Mouse (Mus musculus): ENCODE measurements around the gene Trim26.
"Not testable (repeated sequence)": the region's sequence is repeated elsewhere in the genome, so short reads cannot be mapped to it uniquely, and the experiment has no call there.

Gene Trim26

GRCm38 (mm10) chr17:36836874-36837647, at the start of gene Trim26:
Gene Trim26 (plus strand): TSS chr17:36837134.
- DNase-seq (ENCODE audit: low read depth), result peak; percentile 99

- no peak for DNase-seq (ENCODE audit: low read depth)
These were observed 48.6 kb upstream of the Trim26 start for GRCm38 (mm10) chr17:36788351-36788750.

DNA sequence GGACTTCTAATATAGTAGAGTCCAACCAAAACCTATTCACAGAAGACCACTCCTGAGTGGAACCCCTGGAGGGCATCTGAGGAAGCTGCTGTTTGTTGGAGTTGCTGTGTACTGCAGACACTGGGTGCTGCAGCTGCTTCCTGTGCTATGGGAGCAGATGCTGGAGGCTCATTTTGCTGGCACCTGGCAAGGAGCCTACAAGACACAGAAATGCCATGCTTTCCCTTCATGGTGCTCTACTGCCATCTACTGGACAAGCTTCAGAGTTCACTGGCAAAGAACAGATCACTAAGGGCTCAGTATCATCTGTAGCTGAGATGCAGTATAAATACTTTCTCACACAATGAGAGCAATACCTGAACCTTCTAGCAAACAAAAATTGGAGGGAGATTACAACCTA, 48.1 kb upstream of the Trim26 start:
- DNase-seq (ENCODE audit: low read depth), result peak; percentile 81

DNA sequence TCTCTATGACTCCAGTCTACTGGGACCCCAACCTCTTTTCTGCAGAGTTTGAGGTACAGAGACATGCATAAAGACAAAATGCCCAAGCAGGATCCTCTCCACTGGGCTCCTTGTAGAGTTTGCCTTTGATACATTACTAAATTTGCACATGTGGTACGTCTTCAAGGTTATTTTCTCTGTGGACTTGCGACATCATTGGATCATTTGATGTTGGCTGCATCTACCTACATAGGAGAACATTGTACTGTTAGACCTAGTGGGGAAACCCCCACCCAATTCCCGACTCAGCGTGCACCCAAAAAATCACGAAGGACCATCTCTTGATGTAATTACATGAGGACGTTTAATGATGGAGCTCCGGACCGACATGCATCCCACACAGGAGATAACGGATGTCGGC, 37.4 kb upstream of the Trim26 start:
- DNase-seq (ENCODE audit: low read depth), result no peak

DNA sequence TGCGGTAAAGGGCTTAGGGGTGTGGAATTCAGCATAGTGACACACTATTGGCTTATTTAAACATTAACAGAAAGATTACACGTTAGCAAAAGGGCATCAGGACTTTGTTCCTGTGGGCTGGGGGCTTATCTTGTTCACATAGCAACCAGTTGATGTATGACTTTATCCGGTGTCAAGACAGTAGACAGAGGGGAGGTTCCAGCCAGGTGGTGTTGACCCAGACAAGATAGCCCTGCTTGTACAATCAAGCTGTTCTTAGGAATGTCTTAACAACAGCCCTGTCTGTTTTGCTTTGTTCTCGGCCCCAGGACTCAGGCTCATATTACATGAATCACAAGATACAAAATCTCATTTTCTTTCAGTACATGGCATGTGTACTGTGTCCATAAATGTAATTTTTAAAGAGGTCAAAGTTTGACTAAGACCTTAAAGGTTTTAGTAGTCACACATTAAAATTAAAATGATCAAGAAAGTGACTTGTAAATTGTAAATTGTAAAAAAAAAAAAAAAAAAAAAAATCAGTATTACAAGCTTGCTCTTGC, 36.9 kb upstream of the Trim26 start:
- DNase-seq (ENCODE audit: low read depth), result not testable (repeated sequence)

DNA sequence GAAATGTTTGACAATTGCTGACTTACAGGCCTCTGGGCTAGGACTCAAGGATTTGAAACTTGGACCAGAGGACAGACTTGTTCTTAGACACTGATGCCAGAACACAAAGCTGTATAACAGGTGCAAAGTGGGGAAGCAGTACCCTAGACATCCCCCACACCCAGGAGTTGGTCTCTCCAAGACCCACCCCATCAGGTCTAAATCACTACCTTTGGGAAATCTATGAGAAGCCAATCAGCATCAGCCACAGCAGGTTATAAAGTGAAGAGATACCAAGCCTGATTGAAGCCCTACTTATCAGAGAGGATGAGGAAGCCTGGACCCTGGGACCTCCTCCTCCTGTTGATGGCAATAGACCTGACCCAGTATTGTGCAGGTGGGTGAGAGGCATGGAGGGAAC, 25.1 kb upstream of the Trim26 start, which contains the start of gene H2-M10.6:
Gene H2-M10.6, plus strand, starts transcription at position 301 of the 400 bp plus-strand sequence.
- DNase-seq (ENCODE audit: low read depth), result no peak

DNA sequence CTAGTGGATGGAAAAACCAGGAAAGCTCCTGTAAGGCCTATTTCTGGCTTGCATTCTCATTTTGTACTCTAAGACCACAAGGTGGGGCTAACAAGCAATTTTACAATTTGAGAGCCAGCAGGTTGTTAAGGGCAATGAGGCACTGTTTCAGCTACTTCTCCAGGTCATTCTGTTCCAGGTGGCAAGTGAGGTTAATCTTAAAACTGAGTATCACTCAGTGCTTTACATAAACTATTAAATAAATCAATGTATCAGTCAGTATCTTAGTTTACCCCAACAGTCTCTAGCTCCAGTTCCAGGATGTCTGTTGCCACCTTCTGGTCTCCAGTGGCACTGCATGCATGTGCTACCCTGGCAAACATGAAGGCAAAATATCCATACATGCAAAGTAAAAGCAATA, 12.9 kb upstream of the Trim26 start:
- peak; percentile 83 for DNase-seq (ENCODE audit: low read depth)

DNA sequence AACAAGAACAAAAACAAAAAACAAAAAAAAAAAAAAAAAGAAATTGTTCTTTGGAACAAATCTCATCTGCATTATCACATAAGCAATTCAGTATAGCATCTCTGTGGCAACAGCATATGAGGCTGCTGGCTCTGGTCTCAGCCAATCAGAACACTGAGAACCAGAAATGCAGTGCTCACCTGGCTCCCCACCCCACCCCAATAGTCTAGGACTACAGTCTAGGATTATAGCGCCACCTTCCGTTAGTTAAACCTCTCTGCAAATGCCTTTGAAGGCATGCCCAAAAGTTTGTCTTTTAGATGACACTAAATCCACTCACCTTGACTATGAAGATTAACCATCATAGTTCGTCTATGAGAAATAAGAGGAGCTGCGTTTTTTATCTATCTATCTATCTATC, 11.4 kb upstream of the Trim26 start:
- peak; percentile 71 for DNase-seq (ENCODE audit: low read depth)

DNA sequence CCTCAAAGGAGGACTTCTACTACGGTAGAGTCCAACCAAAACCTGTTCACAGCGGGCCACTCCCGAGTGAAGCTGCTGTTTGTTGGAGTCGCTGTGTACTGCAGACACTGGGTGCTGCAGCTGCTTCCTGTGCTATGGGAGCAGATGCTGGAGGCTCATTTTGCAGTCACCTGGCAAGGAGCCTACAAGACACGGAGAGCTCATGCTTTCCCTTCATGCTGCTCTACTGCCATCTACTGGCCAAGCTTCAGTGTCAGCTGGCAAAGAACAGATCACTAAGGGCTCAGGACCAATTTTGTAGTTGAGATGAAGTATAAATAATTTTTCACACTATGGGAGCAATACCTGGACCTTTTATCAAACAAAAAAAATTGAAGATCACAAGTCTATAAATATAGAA, 10.9 kb upstream of the Trim26 start:
- peak; percentile 89 for DNase-seq (ENCODE audit: low read depth)

DNA sequence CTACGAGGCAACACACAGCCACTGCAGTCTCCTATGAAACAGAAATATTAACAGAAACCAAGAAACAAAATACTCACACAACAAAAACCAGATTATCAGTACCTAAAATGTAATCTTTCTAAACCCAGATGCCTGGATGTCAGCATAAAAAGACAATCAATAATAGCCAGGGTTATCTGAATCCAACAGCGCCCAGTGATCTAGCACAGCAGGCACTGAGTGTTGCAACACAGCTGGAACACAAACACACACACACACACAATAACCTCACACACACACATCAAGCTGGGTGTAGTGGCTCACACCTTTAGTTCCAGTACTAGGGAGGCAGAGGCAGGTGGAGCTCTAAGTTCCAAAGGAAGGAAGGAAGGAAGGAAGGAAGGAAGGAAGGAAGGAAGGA, 8.4 kb upstream of the Trim26 start:
- DNase-seq (ENCODE audit: low read depth), result no peak

GRCm38 (mm10) chr17:36830470-36830869, 6.5 kb upstream of the Trim26 start:
- no peak for DNase-seq (ENCODE audit: low read depth)

GRCm38 (mm10) chr17:36832694-36833093, 4.2 kb upstream of the Trim26 start:
- no peak for DNase-seq (ENCODE audit: low read depth)

DNA sequence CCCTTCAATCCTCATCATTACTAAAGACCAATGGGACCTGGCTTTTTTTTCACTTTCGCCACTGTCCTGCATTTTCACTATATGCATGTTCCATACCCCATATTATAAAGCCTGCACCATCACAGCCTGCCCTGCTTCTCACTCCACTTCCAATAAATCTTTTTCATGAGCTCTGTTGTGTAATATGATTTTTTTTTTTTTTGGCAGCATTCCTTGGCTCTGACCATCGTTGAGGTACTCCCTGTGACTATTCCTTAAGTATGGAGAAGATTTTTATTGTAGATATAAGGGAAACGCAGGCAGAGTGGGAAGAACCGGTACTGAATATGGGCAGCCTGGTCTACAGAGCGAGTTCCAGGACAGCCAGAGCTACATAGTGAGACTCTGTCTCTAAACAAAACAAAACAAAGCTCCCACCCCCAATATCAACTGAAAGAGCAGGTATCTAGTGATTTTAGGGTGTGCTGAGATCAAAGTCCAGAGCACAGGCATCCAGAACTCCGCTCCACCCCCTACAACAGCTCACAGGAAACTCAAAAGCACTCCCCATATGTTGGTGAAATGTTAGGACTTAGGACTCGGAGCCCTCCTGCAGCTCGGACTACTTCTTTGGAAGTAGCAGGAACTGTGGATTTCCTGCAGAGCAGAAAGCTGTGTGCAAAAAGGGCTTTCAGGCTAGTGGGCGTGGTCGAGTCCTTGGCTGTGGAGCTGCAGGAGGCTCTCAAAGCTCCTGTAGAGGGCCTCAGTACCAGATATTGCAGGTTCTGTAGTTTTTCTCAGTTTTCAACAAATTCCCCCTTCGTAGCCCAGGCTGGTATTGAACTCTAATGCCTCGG, 1.1 kb upstream of the Trim26 start:
- peak; percentile 83 for DNase-seq (ENCODE audit: low read depth)

DNA sequence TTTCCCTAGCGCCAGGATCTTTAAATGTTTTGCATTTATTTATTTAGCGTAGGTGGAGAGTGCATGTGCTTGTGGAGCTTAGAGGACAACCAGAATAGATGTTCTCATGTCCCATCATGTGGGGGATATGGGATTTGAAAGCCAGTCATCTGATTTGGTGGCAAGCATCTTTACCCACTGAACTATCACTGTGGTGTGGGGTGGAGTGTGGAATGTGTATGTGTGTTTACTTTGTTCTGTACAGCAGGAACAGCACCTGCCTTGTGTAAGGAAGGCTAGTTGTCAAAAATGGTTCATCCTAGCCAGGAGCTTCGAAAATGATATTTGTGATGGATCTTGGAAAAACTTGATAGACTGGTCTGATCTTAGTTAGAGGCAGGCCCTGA, 514 bp upstream of the Trim26 start:
- DNase-seq (ENCODE audit: low read depth), result no peak

- DNase-seq (ENCODE audit: low read depth), result no peak
These were observed 2.1 kb downstream of the Trim26 start for GRCm38 (mm10) chr17:36839001-36839400.

- DNase-seq (ENCODE audit: low read depth), result no peak
These were observed 3.0 kb downstream of the Trim26 start for GRCm38 (mm10) chr17:36839931-36840330.

DNA sequence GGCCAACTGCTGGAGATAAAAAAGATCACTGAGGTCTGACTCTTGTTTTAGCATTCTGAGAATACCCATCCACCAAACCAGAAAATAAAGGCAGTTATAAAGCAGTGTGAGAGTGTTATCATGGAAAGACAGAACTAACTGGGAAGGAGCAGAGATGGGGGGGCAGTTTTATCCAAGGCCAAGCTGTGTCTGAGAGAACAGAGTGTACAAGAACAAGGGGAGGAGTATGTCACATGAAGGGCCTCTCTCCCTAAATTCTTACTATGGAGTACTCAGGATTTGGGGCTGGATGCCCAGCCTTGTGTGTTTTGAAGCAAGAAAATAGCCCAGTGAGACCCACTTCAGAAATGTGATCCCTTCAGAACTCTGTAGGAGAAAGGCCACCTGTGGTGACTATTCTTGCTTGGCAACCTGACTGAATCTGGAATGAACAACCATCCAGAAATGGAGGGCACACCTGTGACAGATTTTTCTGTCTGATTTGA, 4.1 kb downstream of the Trim26 start:
- DNase-seq (ENCODE audit: low read depth), result no peak

- DNase-seq (ENCODE audit: low read depth), result no peak
These were observed 6.8 kb downstream of the Trim26 start for GRCm38 (mm10) chr17:36843696-36844095.

- DNase-seq (ENCODE audit: low read depth), result peak; percentile 48
These were observed 7.4 kb downstream of the Trim26 start for GRCm38 (mm10) chr17:36844286-36844719.

GRCm38 (mm10) chr17:36844725-36845124, 7.8 kb downstream of the Trim26 start:
- DNase-seq (ENCODE audit: low read depth), result no peak

GRCm38 (mm10) chr17:36848911-36849310, 12.0 kb downstream of the Trim26 start:
- no peak for DNase-seq (ENCODE audit: low read depth)

DNA sequence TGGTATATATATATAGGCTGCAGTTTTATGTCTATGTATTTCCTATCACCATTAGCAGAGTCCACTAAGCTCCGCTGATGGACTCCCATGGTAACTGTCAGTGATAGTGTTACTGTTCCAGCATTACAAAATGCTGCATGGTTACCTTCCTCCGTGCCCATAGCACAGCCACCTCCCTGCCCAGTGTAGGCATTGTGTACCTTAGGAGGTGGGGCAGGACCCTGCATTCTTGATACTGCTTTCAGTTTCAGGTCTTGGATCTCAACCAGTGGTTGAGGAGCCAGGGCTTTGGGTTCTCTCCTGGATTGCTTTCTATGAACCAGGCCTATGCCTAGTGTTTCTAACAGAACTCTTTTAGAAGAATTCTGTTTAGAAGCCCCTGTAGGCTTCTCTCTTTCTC, 13.1 kb downstream of the Trim26 start:
- no peak for DNase-seq (ENCODE audit: low read depth)

GRCm38 (mm10) chr17:36851200-36851599, 14.3 kb downstream of the Trim26 start:
- DNase-seq (ENCODE audit: low read depth), result no peak

All from induced T-regulatory cell, adult 2 months (primary cell).